Mouse (Mus musculus): Measurements from ENCODE around the gene Olfr223.
"Not testable (repeated sequence)": the region's sequence is repeated elsewhere in the genome, so short reads cannot be mapped to it uniquely, and the experiment has no call there.

- not testable (repeated sequence) for TF ChIP-seq CTCF (conservative IDR thresholded peaks at IDR 0.05; ENCODE audit: insufficient read depth, insufficient read length, low read depth, low read length); POLR2A (IDR thresholded peaks at IDR 0.05; ENCODE audit: low read depth, low read length)
These were observed 17.0 kb downstream of the Olfr223 start, which contains the start of gene Olfr222 for GRCm38 (mm10) chr11:59576135-59576534.
